Mouse (Mus musculus): ENCODE results near the gene Mecr. TPM values are rescaled to one million over a fixed set of nuclear protein-coding genes. Genes with fewer than 3 reads are reported as not detected.
"Not testable (repeated sequence)": the region's sequence is repeated elsewhere in the genome, so short reads cannot be mapped to it uniquely, and the experiment has no call there.

Mecr gene
- 11.1 to 17.7 TPM (median 12.7 TPM) in 3 replicates for total RNA-seq (2017)

GRCm38 (mm10) chr4:131843290-131843743, at the start of gene Mecr:
Mecr (plus strand) TSS chr4:131843470.
- ATAC-seq (replicated peaks; ENCODE audit: insufficient number of reproducible peaks, low FRiP score, low TSS enrichment, poor library complexity, severe bottlenecking) = peak; percentile 91

- 0 out of 2 replicates have a peak, but pooled peaks have one; percentile 15 for ATAC-seq (replicated peaks; ENCODE audit: insufficient number of reproducible peaks, low FRiP score, low TSS enrichment, poor library complexity, severe bottlenecking)
Measured at GRCm38 (mm10) chr4:131796312-131797080, 46.8 kb upstream of the Mecr start.

- ATAC-seq (replicated peaks; ENCODE audit: insufficient number of reproducible peaks, low FRiP score, low TSS enrichment, poor library complexity, severe bottlenecking) = no peak
Measured at GRCm38 (mm10) chr4:131797483-131797882, 45.8 kb upstream of the Mecr start.

- ATAC-seq (replicated peaks; ENCODE audit: insufficient number of reproducible peaks, low FRiP score, low TSS enrichment, poor library complexity, severe bottlenecking) = no peak
Measured at GRCm38 (mm10) chr4:131797920-131798319, 45.4 kb upstream of the Mecr start.

GRCm38 (mm10) chr4:131798968-131799367, 44.3 kb upstream of the Mecr start:
- no peak for ATAC-seq (replicated peaks; ENCODE audit: insufficient number of reproducible peaks, low FRiP score, low TSS enrichment, poor library complexity, severe bottlenecking)

- ATAC-seq (replicated peaks; ENCODE audit: insufficient number of reproducible peaks, low FRiP score, low TSS enrichment, poor library complexity, severe bottlenecking) = no peak
Measured at GRCm38 (mm10) chr4:131803846-131804245, 39.4 kb upstream of the Mecr start.

- ATAC-seq (replicated peaks; ENCODE audit: insufficient number of reproducible peaks, low FRiP score, low TSS enrichment, poor library complexity, severe bottlenecking) = not testable (repeated sequence)
Measured at GRCm38 (mm10) chr4:131804732-131805131, 38.5 kb upstream of the Mecr start.

GRCm38 (mm10) chr4:131805255-131805654, 38.0 kb upstream of the Mecr start:
- ATAC-seq (replicated peaks; ENCODE audit: insufficient number of reproducible peaks, low FRiP score, low TSS enrichment, poor library complexity, severe bottlenecking) = no peak

- ATAC-seq (replicated peaks; ENCODE audit: insufficient number of reproducible peaks, low FRiP score, low TSS enrichment, poor library complexity, severe bottlenecking) = no peak
Measured at GRCm38 (mm10) chr4:131812458-131812857, 30.8 kb upstream of the Mecr start.

GRCm38 (mm10) chr4:131813798-131814197, 29.5 kb upstream of the Mecr start:
- no peak for ATAC-seq (replicated peaks; ENCODE audit: insufficient number of reproducible peaks, low FRiP score, low TSS enrichment, poor library complexity, severe bottlenecking)

GRCm38 (mm10) chr4:131814869-131815268, 28.4 kb upstream of the Mecr start:
- ATAC-seq (replicated peaks; ENCODE audit: insufficient number of reproducible peaks, low FRiP score, low TSS enrichment, poor library complexity, severe bottlenecking) = no peak

- ATAC-seq (replicated peaks; ENCODE audit: insufficient number of reproducible peaks, low FRiP score, low TSS enrichment, poor library complexity, severe bottlenecking) = no peak
Measured at GRCm38 (mm10) chr4:131815774-131816173, 27.5 kb upstream of the Mecr start.

- ATAC-seq (replicated peaks; ENCODE audit: insufficient number of reproducible peaks, low FRiP score, low TSS enrichment, poor library complexity, severe bottlenecking) = no peak
Measured at GRCm38 (mm10) chr4:131818926-131819325, 24.3 kb upstream of the Mecr start.

- ATAC-seq (replicated peaks; ENCODE audit: insufficient number of reproducible peaks, low FRiP score, low TSS enrichment, poor library complexity, severe bottlenecking) = no peak
Measured at GRCm38 (mm10) chr4:131821161-131821731, 22.0 kb upstream of the Mecr start.

GRCm38 (mm10) chr4:131822583-131822982, 20.7 kb upstream of the Mecr start:
- no peak for ATAC-seq (replicated peaks; ENCODE audit: insufficient number of reproducible peaks, low FRiP score, low TSS enrichment, poor library complexity, severe bottlenecking)

- no peak for ATAC-seq (replicated peaks; ENCODE audit: insufficient number of reproducible peaks, low FRiP score, low TSS enrichment, poor library complexity, severe bottlenecking)
Measured at GRCm38 (mm10) chr4:131824939-131825338, 18.3 kb upstream of the Mecr start.

- peak; percentile 66 for ATAC-seq (replicated peaks; ENCODE audit: insufficient number of reproducible peaks, low FRiP score, low TSS enrichment, poor library complexity, severe bottlenecking)
Measured at GRCm38 (mm10) chr4:131825830-131826229, 17.4 kb upstream of the Mecr start.

- no peak for ATAC-seq (replicated peaks; ENCODE audit: insufficient number of reproducible peaks, low FRiP score, low TSS enrichment, poor library complexity, severe bottlenecking)
Measured at GRCm38 (mm10) chr4:131826905-131827304, 16.4 kb upstream of the Mecr start.

GRCm38 (mm10) chr4:131829123-131829522, 14.1 kb upstream of the Mecr start:
- no peak for ATAC-seq (replicated peaks; ENCODE audit: insufficient number of reproducible peaks, low FRiP score, low TSS enrichment, poor library complexity, severe bottlenecking)

- ATAC-seq (replicated peaks; ENCODE audit: insufficient number of reproducible peaks, low FRiP score, low TSS enrichment, poor library complexity, severe bottlenecking) = no peak
Measured at GRCm38 (mm10) chr4:131831546-131832045, 11.7 kb upstream of the Mecr start.

All from monocyte, adult 5-6 weeks (primary cell).